Mouse (Mus musculus) left cerebral cortex, adult 2 months (tissue): ENCODE results near the gene Rnf222. TPM values are rescaled to one million over a fixed set of nuclear protein-coding genes. Genes with fewer than 3 reads are reported as not detected.
A peak's percentile ranks its signal among the peaks of the same experiment; 100 is the strongest.

Source experiments
- DNase-seq, 2 experiments: peaks; one replicate each; pipeline ENCODE4 v3.0.0; 2021 to 2022; ENCODE audit warnings: low spot score in 2 of 2, mixed read lengths in 1 of 2; ENCODE audit errors: extremely low spot score in 1 of 2
- H3K27ac ChIP-seq: fragments of 200-600 bp; 2 replicates; pipeline ENCODE4 v1.8.1; 2022
- H3K4me3 ChIP-seq: fragments of 200-600 bp; 2 replicates; pipeline ENCODE4 v1.8.1; 2022
- CTCF ChIP-seq: fragments of 200-600 bp; IDR thresholded peaks from 2 replicates; pipeline ENCODE4 v1.8.1; 2022; ENCODE audit warnings: antibody characterized with exemption, mild to moderate bottlenecking, moderate library complexity
- intact Hi-C: fragments of 180-260 bp; cut with DNase I; formaldehyde crosslinking; loops from one replicate; pipeline ENCODE4 v1.15.1; 2025
- total RNA-seq, 2 experiments: library from RNA; stranded (reverse); gene quantifications; 2 replicates each; pipeline ENCODE4 v1.2.3; 2021

The Rnf222 gene
- total RNA-seq, 2 experiments from 2014 or later, result not detected

GRCm38 (mm10) chr11:68863631-68864091 is 24.7 kb upstream of the Rnf222 start:
- Histone ChIP-seq H3K27ac (peak overlapping the region; percentile 77), H3K4me3 (no peak overlapping the region)
- intact Hi-C loops, result no loop called here
- TF ChIP-seq CTCF, result no peak
- no peak for DNase-seq

GRCm38 (mm10) chr11:68864544-68865189 is 23.7 kb upstream of the Rnf222 start:
- H3K27ac ChIP-seq, result no peak overlapping the region; the same call in 1 of the 2 replicates
- intact Hi-C loops, result no loop called here
- no peak overlapping the region for H3K4me3 ChIP-seq
- TF ChIP-seq CTCF, result no peak
- no peak for DNase-seq

- intact Hi-C loops, result loop anchor here (10.0 kb wide), 1 partner anchor 306 kb away; no protein-coding TSS in a partner anchor
- no peak overlapping the region for H3K27ac ChIP-seq
These were observed 17.1 kb upstream of the Rnf222 start for GRCm38 (mm10) chr11:68871277-68871676.

GRCm38 (mm10) chr11:68871748-68872147 is 16.6 kb upstream of the Rnf222 start, which contains the start of gene Ndel1:
Gene Ndel1 (minus strand): TSS chr11:68871858.
- intact Hi-C loops, result loop anchor here (10.0 kb wide), 1 partner anchor 307 kb away; no protein-coding TSS in a partner anchor
- no peak for DNase-seq
- Histone ChIP-seq H3K27ac (no peak within 1 kb of the TSS), H3K4me3 (no peak within 1 kb of the TSS)
- no peak for TF ChIP-seq CTCF

More at GRCm38 (mm10) chr11:68871277-68871676, 17.1 kb upstream of the Rnf222 start:
- H3K4me3 ChIP-seq, result no peak overlapping the region
- no peak for DNase-seq
- no peak for TF ChIP-seq CTCF

- H3K27ac ChIP-seq, result no peak overlapping the region
- intact Hi-C loops, result loop anchor here (2.0 to 10.0 kb wide), 2 partner anchors 310 to 390 kb away; no protein-coding TSS in a partner anchor
- DNase-seq, result peak; percentile 38 to 55
- no peak overlapping the region for H3K4me3 ChIP-seq
- peak; percentile 67 for TF ChIP-seq CTCF
These were observed 13.5 kb upstream of the Rnf222 start for GRCm38 (mm10) chr11:68874841-68875240.

GRCm38 (mm10) chr11:68878811-68879210 is 9.5 kb upstream of the Rnf222 start:
- no peak for TF ChIP-seq CTCF
- Histone ChIP-seq H3K4me3 (no peak overlapping the region), H3K27ac (no peak overlapping the region)
- intact Hi-C loops, result loop anchor here (10.0 kb wide), 1 partner anchor 314 kb away; no protein-coding TSS in a partner anchor
- DNase-seq, result no peak

- Histone ChIP-seq H3K4me3 (no peak overlapping the region), H3K27ac (no peak overlapping the region)
- no peak for TF ChIP-seq CTCF
- intact Hi-C loops, result no loop called here
- no peak for DNase-seq
These were observed 6.2 kb upstream of the Rnf222 start for GRCm38 (mm10) chr11:68882107-68882506.

GRCm38 (mm10) chr11:68883843-68884242 is 4.5 kb upstream of the Rnf222 start:
- Histone ChIP-seq H3K27ac (no peak overlapping the region), H3K4me3 (no peak overlapping the region)
- no peak for DNase-seq
- no peak for TF ChIP-seq CTCF
- intact Hi-C loops, result no loop called here

- Histone ChIP-seq H3K27ac (no peak overlapping the region), H3K4me3 (no peak overlapping the region)
- DNase-seq, result no peak
- TF ChIP-seq CTCF, result no peak
- intact Hi-C loops, result no loop called here
These were observed 4.0 kb upstream of the Rnf222 start for GRCm38 (mm10) chr11:68884368-68884767.

- no peak for TF ChIP-seq CTCF
- intact Hi-C loops, result no loop called here
- no peak for DNase-seq
- no peak overlapping the region for H3K4me3 ChIP-seq
- no peak overlapping the region for H3K27ac ChIP-seq
These were observed 2.3 kb upstream of the Rnf222 start for GRCm38 (mm10) chr11:68886091-68886490.

- no peak for DNase-seq
- no peak overlapping the region for H3K4me3 ChIP-seq
- H3K27ac ChIP-seq, result no peak overlapping the region
- no peak for TF ChIP-seq CTCF
- intact Hi-C loops, result no loop called here
These were observed 300 bp downstream of the Rnf222 start for GRCm38 (mm10) chr11:68888653-68889052.

GRCm38 (mm10) chr11:68890625-68891024 is 2.3 kb downstream of the Rnf222 start:
- intact Hi-C loops, result no loop called here
- no peak for TF ChIP-seq CTCF
- Histone ChIP-seq H3K4me3 (no peak overlapping the region), H3K27ac (no peak overlapping the region)
- no peak for DNase-seq

GRCm38 (mm10) chr11:68891823-68892222 is 3.5 kb downstream of the Rnf222 start:
- no peak for TF ChIP-seq CTCF
- intact Hi-C loops, result no loop called here
- no peak overlapping the region for H3K4me3 ChIP-seq
- H3K27ac ChIP-seq, result no peak overlapping the region
- DNase-seq, result no peak
